Mouse (Mus musculus) stomach, postnatal 0 days (tissue): ENCODE data around the gene C1qbp.

Experiments
- CTCF ChIP-seq: IDR thresholded peaks from 2 replicates; pipeline ENCODE4 v1.5.1; 2016; ENCODE audit warnings: antibody characterized with exemption, low read depth, mild to moderate bottlenecking, moderate library complexity
- EP300 ChIP-seq: optimal IDR thresholded peaks from 2 replicates; pipeline ENCODE3; 2016; ENCODE audit warnings: antibody characterized with exemption

DNA sequence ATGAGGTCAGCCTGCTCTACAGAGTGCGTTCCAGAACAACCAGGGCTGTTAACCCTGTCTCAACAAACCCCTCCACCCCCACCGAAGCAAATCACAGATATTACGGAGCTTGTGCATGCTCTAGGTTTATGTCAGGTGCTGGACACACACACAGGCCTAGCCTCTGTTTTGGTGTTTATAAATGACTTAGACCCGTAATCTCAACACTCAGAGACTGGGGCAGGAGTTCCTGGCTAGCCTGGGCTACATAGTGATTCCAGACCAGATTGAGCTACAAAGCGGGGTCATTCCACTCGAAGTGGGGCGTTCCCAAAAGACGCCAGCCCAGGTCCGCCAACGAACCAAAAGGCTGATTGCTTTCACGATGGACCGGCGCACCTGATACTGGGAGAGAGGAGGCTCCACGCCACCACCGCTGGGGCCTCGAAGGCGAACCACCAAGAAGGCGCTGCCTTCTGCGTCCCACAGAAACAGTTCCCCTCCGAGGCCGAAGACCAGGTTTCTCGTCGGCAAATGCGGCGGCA, 13.5 kb downstream of the C1qbp start:
- no peak for TF ChIP-seq CTCF
- no peak for TF ChIP-seq EP300
